Mouse (Mus musculus) spleen, adult 2 months (tissue): ENCODE results near the gene Klc1. TPM values are rescaled to one million over a fixed set of nuclear protein-coding genes. Genes with fewer than 3 reads are reported as not detected.

Experiments
- DNase-seq, 2 experiments: peaks; one replicate each; pipeline versions ENCODE4 v3.0.0 to v3.0.0-alpha.2; 2012 to 2021; ENCODE audit warnings: low spot score in 2 of 2, low read depth in 1 of 2
- H3K27ac ChIP-seq: fragments of 200-500 bp; 2 replicates; pipeline ENCODE4 v1.5.1; 2012; ENCODE audit warnings: low read length, inconsistent platforms; ENCODE audit not compliant: insufficient read depth
- H3K27me3 ChIP-seq: fragments of 200-500 bp; 2 replicates; pipeline ENCODE4 v1.6.1; 2012; ENCODE audit warnings: mild to moderate bottlenecking, moderate library complexity, low read length, inconsistent platforms; ENCODE audit not compliant: control insufficient read depth, insufficient read depth
- H3K36me3 ChIP-seq: fragments of 200-500 bp; 2 replicates; pipeline ENCODE4 v1.6.1; 2012; ENCODE audit warnings: mild to moderate bottlenecking, low read length, inconsistent platforms; ENCODE audit not compliant: control insufficient read depth, insufficient read depth
- H3K4me1 ChIP-seq: fragments of 200-500 bp; 2 replicates; pipeline ENCODE4 v1.6.1; 2011; ENCODE audit warnings: inconsistent platforms; ENCODE audit not compliant: control insufficient read depth, insufficient read depth, insufficient read length
- H3K4me3 ChIP-seq: fragments of 200-500 bp; 2 replicates; pipeline ENCODE4 v1.5.1; 2011; ENCODE audit warnings: mild to moderate bottlenecking, inconsistent platforms; ENCODE audit not compliant: insufficient read depth, insufficient read length; ENCODE audit errors: extremely low read depth
- CTCF ChIP-seq: fragments of 200-500 bp; IDR thresholded peaks from 2 replicates; pipeline ENCODE4 v1.5.1; 2011; ENCODE audit warnings: mild to moderate bottlenecking, inconsistent platforms; ENCODE audit not compliant: insufficient read depth, insufficient read length, insufficient replicate concordance; ENCODE audit errors: extremely low read depth
- POLR2A ChIP-seq: fragments of 200-500 bp; IDR thresholded peaks from 2 replicates; pipeline ENCODE4 v1.6.1; 2011; ENCODE audit warnings: low read depth, low read length, inconsistent platforms
- WGBS: fragments of 180-500 bp; shearing (Covaris S2); methylation state at CpG from one replicate; pipeline ENCODE4 v1.1.7; 2018; 5-methylcytosine and 5-hydroxymethylcytosine counted together
- polyA plus RNA-seq: library from polyadenylated mRNA; depleted of rRNA; stranded (reverse); fragments of >200 nt; gene quantifications from 2 replicates; pipeline ENCODE4 v1.2.3, GENCODE M21; 2012

Gene Klc1
- polyA plus RNA-seq, 1 experiment: 43.5 TPM

GRCm38 (mm10) chr12:111816528-111816927, 57.9 kb downstream of the Klc1 start:
- Histone ChIP-seq H3K27ac (no peak overlapping the region), H3K36me3 (no peaks in the 10 kb centered on the region), H3K4me3 (no peak overlapping the region), H3K4me1 (peaks cover 4% of the 10 kb centered on the region; the same call in 1 of the 2 replicates), H3K27me3 (no peaks in the 10 kb centered on the region)
- no peak for DNase-seq
- 88% methylated on average over 13 of the region's 13 CpGs for WGBS
- no peak for TF ChIP-seq POLR2A
- no peak for TF ChIP-seq CTCF

GRCm38 (mm10) chr12:111816967-111817366, 58.3 kb downstream of the Klc1 start:
- Histone ChIP-seq H3K36me3 (no peaks in the 10 kb centered on the region), H3K4me1 (peaks cover 4% of the 10 kb centered on the region; the same call in 1 of the 2 replicates), H3K27me3 (no peaks in the 10 kb centered on the region), H3K27ac (no peak overlapping the region), H3K4me3 (no peak overlapping the region)
- DNase-seq: no peak
- 72% methylated on average over 9 of the region's 9 CpGs for WGBS
- TF ChIP-seq CTCF (no peak), POLR2A (no peak)

DNA sequence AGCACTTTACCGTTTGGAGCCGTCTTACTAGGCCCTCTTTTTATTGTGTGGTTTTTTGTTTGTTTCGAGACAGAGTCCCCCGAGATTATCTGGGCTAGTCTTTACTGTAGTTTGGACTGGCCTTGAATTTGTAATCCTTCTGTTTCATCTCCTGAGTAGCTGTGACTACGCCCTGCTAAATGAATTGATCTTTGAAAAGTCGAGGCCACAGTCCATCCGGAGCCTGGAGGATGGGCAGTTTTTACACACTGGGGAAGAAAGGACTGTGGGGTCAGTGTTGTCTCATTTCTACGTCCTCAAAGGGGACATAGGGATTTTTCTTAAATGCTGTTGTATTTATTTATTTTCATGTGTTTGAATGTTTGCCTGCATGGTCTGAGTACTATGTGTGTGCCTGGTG, 59.3 kb downstream of the Klc1 start:
- WGBS: 84% methylated on average over 8 of the region's 8 CpGs
- TF ChIP-seq POLR2A (no peak), CTCF (no peak)
- H3K27me3 ChIP-seq: no peaks in the 10 kb centered on the region
- peaks cover 4% of the 10 kb centered on the region; the same call in 1 of the 2 replicates for H3K4me1 ChIP-seq
- H3K27ac ChIP-seq: no peak overlapping the region
- H3K4me3 ChIP-seq: no peak overlapping the region
- H3K36me3 ChIP-seq: no peaks in the 10 kb centered on the region
- DNase-seq: no peak

GRCm38 (mm10) chr12:111819936-111820335, 61.3 kb downstream of the Klc1 start:
- Histone ChIP-seq H3K27ac (no peak overlapping the region), H3K4me3 (no peak overlapping the region), H3K36me3 (no peaks in the 10 kb centered on the region), H3K27me3 (no peaks in the 10 kb centered on the region), H3K4me1 (peaks cover 1% of the 10 kb centered on the region; the same call in 1 of the 2 replicates)
- 83% methylated on average over 8 of the region's 8 CpGs for WGBS
- TF ChIP-seq POLR2A (no peak), CTCF (no peak)
- no peak for DNase-seq

DNA sequence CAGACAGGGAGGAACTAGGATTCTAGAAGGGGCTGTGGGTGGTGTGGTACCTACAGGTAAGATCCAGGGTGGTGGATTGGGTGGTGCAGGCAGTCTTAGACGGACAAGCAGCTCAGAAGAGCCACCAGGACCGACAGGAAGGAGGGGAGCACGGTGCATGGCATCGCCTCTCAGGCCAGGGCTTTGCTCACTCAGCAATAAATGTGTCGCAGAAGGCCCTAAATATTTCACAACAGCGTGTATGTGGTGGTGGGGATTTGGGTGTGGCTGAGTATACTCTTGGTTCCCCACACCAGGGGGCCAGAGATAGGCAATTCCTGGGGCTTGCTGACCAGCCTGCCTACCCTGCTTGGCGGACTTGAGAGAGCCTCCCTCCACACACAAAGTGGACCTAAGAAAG, 62.1 kb downstream of the Klc1 start:
- Histone ChIP-seq H3K27ac (no peak overlapping the region), H3K36me3 (no peaks in the 10 kb centered on the region), H3K4me3 (no peak overlapping the region), H3K4me1 (no peaks in the 10 kb centered on the region), H3K27me3 (no peaks in the 10 kb centered on the region)
- TF ChIP-seq CTCF (no peak), POLR2A (no peak)
- WGBS: 78% methylated on average over 7 of the region's 7 CpGs
- no peak for DNase-seq

DNA sequence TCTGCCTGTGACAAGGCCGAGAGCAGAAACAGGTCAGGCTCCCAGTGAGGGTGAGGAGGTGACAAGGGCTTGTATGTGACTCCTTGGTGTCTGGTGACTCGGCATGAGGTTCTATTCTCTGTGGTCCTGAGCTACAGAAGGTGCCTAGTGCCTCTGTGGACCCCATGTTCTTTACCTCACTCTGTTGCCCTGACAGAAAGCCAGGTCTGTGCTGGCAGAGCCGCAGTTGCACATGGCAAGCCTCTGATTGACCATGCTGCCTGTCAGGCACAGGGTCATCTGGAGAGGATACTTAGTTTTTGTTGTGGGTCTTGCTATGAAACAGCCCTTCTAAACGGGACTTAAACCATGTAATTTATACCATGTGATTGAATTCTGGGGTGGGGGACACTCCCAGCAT, 63.3 kb downstream of the Klc1 start:
- H3K4me1 ChIP-seq: no peaks in the 10 kb centered on the region
- no peaks in the 10 kb centered on the region for H3K27me3 ChIP-seq
- H3K36me3 ChIP-seq: peaks cover 5% of the 10 kb centered on the region
- H3K27ac ChIP-seq: no peak overlapping the region
- no peak for TF ChIP-seq CTCF
- TF ChIP-seq POLR2A: no peak
- DNase-seq: no peak
- no peak overlapping the region for H3K4me3 ChIP-seq
- 81% methylated on average over 4 of the region's 4 CpGs for WGBS

GRCm38 (mm10) chr12:111827556-111827955, 68.9 kb downstream of the Klc1 start:
- no peak for DNase-seq
- TF ChIP-seq POLR2A: no peak
- TF ChIP-seq CTCF: no peak
- Histone ChIP-seq H3K4me3 (no peak overlapping the region), H3K36me3 (peaks cover 32% of the 10 kb centered on the region), H3K27me3 (no peaks in the 10 kb centered on the region), H3K27ac (no peak overlapping the region), H3K4me1 (no peaks in the 10 kb centered on the region)
- WGBS: 96% methylated on average over 12 of the region's 12 CpGs
